Mouse (Mus musculus): ENCODE measurements around the gene Gm49337.

DNA sequence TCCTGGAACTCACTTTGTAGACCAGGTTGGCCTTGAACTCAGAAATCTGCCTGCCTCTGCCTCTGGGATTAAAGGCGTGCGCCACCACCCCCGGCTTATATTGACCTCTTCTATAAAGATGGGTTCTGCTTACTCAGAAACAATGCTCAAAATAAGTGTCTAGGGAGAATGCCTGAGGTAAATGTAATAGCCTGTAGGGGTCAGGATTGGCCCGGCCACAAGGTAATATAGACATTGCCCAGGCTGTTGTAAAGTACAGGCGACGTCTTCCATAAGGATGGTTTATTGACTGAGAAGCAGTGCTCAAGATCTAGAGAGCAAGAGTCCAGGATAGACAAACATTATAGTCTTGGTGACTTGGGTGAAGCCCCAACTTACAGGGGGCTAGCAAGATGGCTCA lies 95.0 kb downstream of the Gm49337 start:
- TF ChIP-seq CTCF (IDR thresholded peaks at IDR 0.05; ENCODE audit: control insufficient read depth, insufficient read depth, low read length) (no peak), POLR2A (IDR thresholded peaks at IDR 0.05; ENCODE audit: borderline replicate concordance, control insufficient read depth, low read depth, low read length) (no peak)

Measured in bone marrow, adult 2 months (tissue).